Mouse (Mus musculus): ENCODE measurements around the gene Gm20547. TPM values are rescaled to one million over a fixed set of nuclear protein-coding genes. Genes with fewer than 3 reads are reported as not detected.
"Not testable (repeated sequence)": the region's sequence is repeated elsewhere in the genome, so short reads cannot be mapped to it uniquely, and the experiment has no call there.

Gene Gm20547
- total RNA-seq, 2 experiments from 2014 or later: 0.19 TPM; not detected in 1

- DNase-seq (ENCODE audit: low spot score in 2 of 2): no peak
Measured at GRCm38 (mm10) chr17:34858670-34859069, 23.2 kb downstream of the Gm20547 start.

GRCm38 (mm10) chr17:34855825-34856224 lies 26.0 kb downstream of the Gm20547 start:
- DNase-seq (ENCODE audit: low spot score in 2 of 2): peak; percentile 61 to 63

- no peak for DNase-seq (ENCODE audit: low spot score in 2 of 2)
Measured at GRCm38 (mm10) chr17:34854761-34855160, 27.1 kb downstream of the Gm20547 start.

DNA sequence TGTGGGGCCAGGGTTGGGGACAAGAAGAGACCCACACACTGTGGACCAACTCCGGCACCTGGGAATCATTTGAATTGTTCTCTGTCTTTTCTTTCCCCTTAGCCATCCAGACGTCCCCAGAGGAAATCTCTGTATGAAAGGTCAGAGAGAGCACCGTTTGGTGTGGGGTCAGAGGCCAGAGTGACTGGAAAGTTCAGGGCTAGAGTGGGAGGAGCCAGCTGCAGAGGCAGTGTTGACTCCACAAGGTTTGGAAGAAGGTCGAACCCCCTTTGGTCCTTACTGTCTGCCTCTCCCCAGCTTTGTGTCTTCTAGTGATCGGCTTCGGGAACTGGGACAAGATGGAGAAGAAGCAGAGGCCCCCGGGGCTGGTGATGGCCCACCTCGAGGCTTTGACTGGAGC lies 28.3 kb downstream of the Gm20547 start:
- DNase-seq (ENCODE audit: low spot score in 2 of 2): no peak

GRCm38 (mm10) chr17:34850517-34851125 lies 31.2 kb downstream of the Gm20547 start:
- DNase-seq (ENCODE audit: low spot score in 2 of 2): no peak

GRCm38 (mm10) chr17:34849722-34850516 lies 31.9 kb downstream of the Gm20547 start, which contains the start of the genes Skiv2l and Nelfe:
Skiv2l (minus strand) TSS chr17:34850210.
Nelfe (plus strand) TSS chr17:34850391.
- DNase-seq (ENCODE audit: low spot score in 2 of 2): peak; percentile 96 to 98

DNA sequence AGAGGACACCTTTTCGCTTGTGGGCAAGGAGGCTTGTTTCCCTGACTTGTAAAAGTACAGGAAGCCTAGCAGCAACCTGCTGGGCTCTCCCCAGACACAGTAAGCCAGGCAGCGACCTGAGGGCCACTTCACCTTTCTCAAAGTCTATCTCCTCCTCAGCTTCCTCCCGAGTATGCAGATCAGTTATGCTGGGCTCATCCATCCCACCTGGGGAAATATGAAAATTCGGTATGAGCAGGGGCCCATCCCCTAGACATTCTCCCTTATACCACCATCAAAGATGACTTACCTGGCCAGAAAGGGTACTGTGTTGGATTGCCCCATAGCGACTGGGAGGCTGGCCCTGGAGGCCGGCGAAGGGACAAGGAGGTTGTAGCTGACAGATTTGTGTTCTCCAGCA lies 34.2 kb downstream of the Gm20547 start:
- no peak for DNase-seq (ENCODE audit: low spot score in 2 of 2)

DNA sequence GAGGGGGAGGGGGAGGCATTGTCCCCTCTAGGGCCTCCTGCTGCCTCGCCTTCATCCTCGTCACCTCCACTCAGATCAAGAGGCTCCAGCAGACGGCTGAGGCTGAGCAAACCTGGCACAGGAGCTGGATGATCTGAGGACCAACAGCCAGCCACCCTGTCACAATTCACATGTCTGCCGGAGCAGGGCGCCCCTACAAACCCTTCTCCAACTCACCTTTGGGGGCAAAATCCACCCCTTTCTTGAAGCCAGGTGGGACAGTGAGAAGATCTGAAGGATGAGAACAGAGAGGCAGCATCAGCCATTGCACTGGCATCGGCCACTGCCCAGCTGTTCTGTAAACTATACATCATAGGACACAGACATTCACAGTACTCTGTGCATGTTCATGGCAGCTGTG lies 34.6 kb downstream of the Gm20547 start:
- DNase-seq (ENCODE audit: low spot score in 2 of 2): no peak

DNA sequence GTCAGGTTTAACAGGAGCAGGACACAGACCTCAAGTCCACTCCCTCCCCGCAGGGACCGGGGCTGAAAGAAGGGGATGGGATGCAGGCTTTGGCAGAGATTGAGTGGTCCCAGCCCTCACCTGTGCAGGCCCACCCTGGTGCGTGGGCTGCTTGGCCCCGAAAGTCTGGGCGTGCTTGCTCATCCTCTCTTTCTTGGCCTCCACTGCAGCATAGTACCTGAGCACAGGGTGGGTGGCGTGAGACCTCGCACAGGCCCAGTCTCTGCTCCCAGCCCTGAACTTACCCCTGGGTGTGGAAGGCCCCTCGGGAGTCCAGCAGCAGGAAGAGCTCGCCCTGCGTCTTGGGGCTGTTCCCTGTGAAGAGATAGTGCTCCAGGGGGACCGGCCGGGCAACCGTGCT lies 37.0 kb downstream of the Gm20547 start:
- no peak for DNase-seq (ENCODE audit: low spot score in 2 of 2)

- no peak for DNase-seq (ENCODE audit: low spot score in 2 of 2)
Measured at GRCm38 (mm10) chr17:34840736-34841307, 41.0 kb downstream of the Gm20547 start.

DNA sequence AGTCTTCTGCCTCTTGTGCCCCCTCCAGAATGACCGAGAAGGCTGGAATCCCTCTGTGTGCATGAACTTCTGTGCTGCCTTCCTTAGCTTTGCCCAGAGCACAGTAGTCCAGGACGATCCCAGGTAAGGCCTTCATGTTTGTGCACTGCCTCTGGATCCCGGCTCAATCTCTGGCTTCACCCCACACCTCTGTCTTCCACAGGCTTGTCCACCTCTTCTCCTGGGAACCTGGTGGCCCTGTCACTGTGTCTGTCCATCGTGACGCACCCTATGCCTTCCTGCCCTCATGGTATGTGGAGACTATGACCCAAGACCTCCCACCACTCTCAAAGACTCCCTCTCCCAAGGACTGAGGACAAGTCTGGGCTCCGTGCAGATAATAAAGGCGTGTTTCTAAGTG lies 43.1 kb downstream of the Gm20547 start:
- DNase-seq (ENCODE audit: low spot score in 2 of 2): no peak

- no peak for DNase-seq (ENCODE audit: low spot score in 2 of 2)
Measured at GRCm38 (mm10) chr17:34837464-34838324, 44.1 kb downstream of the Gm20547 start.

- peak; percentile 92 to 95 for DNase-seq (ENCODE audit: low spot score in 2 of 2)
Measured at GRCm38 (mm10) chr17:34836856-34837221, 45.0 kb downstream of the Gm20547 start, which contains the start of the genes Stk19 and Dxo. Stk19 (minus strand) TSS chr17:34836945. Dxo (plus strand) TSS chr17:34837019.

GRCm38 (mm10) chr17:34836155-34836855 lies 45.5 kb downstream of the Gm20547 start:
- no peak for DNase-seq (ENCODE audit: low spot score in 2 of 2)

DNA sequence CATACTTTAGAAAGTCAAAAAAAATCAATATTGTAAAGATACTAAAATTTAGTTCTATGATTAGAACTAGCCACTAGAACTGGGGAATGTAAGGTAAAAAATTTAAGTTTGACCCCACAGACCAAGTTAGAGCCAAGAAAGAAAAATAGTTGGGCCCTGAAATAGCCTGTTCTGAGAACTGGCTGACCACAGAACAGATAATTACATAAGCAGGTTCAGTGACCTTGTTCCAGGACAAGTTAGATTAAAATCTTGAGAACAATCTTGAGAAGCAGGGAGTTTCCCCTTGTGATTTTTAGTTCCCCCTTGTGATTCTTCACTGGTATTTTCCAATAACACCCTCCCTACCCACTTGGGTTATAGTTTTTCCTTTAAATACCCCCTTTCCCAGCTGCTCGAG lies 51.1 kb downstream of the Gm20547 start:
- not testable (repeated sequence) for DNase-seq (ENCODE audit: low spot score in 2 of 2)

- no peak for DNase-seq (ENCODE audit: low spot score in 2 of 2)
Measured at GRCm38 (mm10) chr17:34814818-34815370, 66.9 kb downstream of the Gm20547 start.

DNA sequence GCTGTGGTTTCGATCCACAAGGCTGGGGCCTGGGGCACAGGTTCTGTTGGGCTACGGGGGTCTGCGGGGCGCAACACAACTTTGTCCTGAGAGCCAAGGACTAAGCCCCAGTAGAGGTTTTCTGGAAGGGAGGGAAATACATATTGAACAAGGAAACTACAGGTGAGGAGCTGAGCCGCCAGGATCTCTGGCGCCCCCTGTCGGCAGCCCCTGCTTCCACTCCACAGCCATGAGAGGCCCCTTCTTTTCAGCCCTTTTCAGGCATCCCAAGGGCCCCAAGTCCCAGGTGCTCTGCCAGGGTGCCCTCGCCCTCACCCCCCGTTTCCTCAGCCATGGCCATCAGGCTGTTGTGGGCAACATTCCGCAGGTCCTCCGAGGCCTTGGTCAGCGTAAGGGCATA lies 68.1 kb downstream of the Gm20547 start:
- peak; percentile 49 to 68 for DNase-seq (ENCODE audit: low spot score in 2 of 2)

DNA sequence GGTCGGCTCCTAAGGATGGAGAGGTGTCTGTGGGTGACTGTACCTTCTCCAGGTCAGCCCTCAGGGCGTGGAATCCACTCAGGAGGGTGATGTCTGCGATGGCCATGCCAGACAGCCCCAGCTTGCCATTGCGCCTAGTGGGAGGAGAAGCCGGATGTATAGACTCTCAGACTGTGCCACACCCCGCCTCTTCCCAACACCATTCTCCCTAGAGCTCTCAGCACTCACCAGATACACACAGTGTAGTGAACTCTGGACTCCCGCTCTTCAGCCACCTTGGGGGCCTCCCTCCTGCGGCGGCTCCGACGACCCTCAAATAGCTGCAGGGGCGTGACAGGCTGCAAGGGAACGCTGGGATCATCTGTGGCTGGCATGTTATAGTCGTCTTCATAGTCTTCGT lies 70.6 kb downstream of the Gm20547 start:
- DNase-seq (ENCODE audit: low spot score in 2 of 2): no peak

- DNase-seq (ENCODE audit: low spot score in 2 of 2): peak in 1 of 2 experiments; percentile 31
Measured at GRCm38 (mm10) chr17:34810811-34811210, 71.0 kb downstream of the Gm20547 start.

GRCm38 (mm10) chr17:34810411-34810810 lies 71.4 kb downstream of the Gm20547 start:
- DNase-seq (ENCODE audit: low spot score in 2 of 2): peak in 1 of 2 experiments; percentile 37
